Mouse (Mus musculus) gonadal fat pad, adult 2 months (tissue): ENCODE measurements around the gene Snx29. TPM values are rescaled to one million over a fixed set of nuclear protein-coding genes. Genes with fewer than 3 reads are reported as not detected.
"Not testable (repeated sequence)": the region's sequence is repeated elsewhere in the genome, so short reads cannot be mapped to it uniquely, and the experiment has no call there.

Experiments
- DNase-seq: peaks from one replicate; pipeline ENCODE4 v3.0.0-alpha.2; 2012; ENCODE audit warnings: low read depth
- polyA plus RNA-seq: library from polyadenylated mRNA; depleted of rRNA; stranded (reverse); fragments of >200 nt; gene quantifications from 2 replicates; pipeline ENCODE4 v1.2.3, GENCODE M21; 2012

Gene Snx29
- polyA plus RNA-seq, 1 experiment, result 5.6 TPM

DNA sequence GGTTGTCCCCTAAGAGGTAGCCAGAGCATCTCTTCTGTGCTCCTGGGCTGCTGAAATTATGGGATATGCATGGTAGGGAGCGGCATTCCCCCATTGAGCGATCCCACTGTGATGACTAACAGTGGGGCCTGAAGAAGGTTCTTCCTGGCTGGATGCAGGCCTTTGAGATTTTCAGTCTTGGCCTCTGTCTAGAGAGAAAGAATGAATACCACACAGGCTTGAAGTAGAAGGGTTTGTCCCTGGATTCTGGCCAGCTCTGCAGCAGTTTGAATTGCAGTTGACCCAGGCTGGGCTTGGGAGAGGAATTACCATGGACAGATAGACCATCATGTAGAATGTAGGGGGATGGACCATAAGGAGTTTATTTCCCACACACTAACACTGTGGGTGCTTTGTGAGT lies 159.5 kb downstream of the Snx29 start:
- DNase-seq, result no peak

DNA sequence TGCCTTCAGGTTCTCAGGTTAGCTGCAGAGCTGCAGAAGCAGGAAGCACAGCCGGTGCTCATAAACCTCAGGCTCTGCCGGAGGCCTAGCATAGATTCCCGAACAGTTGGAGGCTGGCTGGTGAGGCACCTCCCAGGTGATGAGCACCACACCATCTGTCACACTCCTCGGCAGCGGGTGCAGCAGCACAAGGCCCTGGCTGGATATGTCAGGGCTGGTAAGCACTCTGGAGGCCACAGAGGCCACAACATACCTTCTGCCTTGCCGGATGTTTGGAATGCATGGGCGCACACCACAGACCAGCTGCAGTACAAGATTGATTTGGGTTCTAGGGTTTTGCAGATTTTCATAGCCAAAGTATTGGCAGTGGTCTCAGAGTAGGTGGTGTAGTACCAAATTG lies 172.2 kb downstream of the Snx29 start:
- no peak for DNase-seq

DNA sequence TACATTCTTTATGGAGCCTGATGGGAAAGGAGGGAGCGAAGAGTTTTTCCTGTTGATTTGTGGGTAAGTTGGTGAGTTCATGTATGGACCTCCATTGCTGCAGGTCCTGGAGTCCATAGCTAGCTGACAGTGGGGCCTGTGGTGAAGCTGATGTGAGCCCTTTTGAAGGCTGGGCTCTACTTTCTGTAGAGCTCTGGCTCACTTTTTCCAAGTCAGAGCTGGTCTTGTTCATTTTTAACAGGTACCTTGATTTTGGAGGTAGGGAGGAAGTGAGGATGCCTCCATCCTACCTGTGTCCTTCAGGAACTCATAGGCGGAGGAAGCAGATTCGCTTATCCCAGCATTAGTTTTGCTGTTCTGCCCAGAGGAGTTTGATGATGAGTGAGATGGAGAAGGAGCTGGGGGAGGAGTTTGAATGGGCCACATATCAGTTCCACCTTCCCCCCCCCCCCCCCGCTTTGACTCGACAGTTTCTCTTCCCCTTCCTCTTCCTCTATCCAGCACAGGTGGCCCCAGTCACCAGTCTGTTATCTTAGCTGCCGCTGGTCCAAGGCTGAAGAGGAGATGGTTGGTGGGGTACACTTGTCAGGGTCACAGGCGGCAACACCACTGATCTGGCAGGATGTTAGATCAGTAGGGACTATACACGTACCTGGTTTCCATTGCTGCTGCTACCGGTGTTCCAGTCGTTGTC lies 173.4 kb downstream of the Snx29 start:
- DNase-seq, result no peak

DNA sequence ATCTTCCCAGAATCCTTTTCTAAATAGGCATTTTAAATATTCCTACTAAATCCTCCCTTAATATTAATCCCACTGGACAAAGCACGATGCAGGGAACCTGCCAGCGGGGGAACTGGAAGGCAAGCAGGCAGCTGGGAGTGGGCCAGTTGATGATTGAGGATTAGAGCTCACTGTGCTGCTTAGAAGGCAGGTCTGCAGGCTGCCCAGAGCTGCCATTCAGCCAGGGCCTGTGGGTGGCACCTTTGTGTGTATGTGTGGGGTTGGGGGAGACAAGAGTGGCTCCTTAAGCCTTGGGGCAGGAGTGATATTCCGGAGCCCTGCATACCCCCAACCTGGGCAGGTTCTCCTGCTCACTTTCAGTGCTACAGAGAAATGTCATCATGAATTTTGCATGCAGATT lies 174.0 kb downstream of the Snx29 start:
- DNase-seq, result no peak

DNA sequence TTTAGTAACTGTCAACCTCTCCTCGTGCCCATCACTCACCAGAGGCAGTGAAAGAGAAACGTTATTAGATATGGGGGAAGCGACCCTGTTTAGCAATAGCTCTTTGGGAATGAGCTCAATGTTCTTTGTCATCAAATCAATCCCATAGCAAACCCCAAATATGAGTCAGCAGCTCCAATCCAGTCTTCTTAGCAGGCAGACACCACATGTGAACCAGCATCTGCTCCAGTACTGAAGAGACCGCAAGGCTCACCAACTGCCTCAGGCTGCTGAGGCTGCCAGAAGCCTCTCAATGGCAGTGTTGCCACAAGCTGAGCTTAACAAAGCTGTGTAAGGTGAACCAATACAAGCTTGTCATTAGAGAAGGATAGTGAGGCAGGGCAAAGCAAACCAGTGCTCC lies 177.4 kb downstream of the Snx29 start:
- DNase-seq, result no peak

DNA sequence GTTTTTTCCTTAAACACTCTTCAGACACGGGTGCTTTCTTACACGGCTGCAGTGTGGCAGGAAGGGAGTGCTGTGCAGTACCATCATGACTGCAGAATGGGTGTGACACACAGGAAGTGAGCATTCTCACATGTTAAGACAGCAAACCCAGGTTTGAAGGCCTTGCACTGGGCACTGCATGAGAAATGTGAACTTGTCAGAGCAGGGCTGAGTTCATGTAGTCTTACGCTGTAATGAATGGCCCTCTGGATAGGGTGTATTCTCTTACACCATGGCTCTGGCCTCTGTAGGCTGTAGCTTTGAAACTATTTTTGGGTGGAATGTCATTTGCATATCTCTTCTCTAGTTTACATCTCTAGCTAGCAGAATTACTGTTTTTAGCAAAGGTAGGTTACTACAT lies 178.4 kb downstream of the Snx29 start:
- no peak for DNase-seq

DNA sequence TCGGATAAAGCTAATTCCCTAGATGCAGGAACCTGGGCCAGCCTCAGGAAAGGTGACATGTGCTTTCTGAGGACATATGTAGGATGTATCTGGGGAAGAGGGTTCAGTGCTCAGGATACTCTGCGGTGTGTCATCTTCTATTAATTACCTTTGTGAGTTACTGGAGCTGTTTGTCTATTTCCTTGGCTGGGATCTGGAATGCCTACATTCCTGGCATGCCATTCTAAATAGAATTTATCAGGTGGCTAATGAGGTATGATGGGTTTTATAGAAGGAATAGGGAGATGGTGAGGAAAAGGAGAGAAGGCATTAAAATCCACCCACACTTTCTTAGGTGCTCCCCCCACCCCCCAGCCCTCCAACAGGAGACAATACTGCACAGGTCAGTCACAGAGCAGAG lies 178.9 kb downstream of the Snx29 start:
- no peak for DNase-seq

DNA sequence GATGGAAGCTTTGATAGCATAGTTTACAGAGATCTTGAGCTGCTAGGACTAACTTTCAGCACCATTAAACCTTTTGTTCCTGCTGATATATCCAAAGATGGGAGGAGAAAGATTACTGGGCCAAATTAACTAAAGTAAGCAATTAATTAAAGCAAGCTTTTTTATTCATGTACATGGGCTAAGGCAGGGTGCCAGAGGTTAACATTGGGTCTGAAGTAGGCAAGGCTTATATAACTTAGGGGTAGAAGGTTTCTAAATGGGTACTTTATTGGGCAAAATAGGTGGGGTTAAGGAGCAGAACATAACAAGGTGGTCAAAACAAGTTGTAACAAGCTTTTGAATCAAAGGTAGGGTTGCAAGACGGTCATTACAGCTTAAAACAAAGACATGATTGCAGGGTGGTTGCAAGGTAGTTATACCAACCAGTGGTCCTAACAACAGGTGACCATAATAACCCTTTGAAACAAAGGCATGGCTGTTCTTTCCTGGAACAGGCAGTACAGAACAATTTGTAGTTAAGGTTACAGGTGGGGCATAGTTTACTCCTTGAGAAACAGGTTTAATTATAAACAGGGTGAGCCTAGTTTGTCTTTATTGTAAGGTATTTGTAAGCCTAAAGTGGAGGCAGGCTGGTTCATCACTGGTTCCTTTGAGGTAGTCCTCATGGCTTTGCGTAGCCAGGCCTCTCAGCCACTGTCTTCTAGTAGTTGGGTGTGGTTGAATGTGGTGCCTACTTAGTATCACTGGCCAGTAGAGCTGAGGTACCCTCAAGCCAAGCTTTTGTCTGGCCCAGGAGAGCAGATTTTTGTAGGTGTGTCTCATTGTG lies 182.2 kb downstream of the Snx29 start:
- DNase-seq, result no peak

DNA sequence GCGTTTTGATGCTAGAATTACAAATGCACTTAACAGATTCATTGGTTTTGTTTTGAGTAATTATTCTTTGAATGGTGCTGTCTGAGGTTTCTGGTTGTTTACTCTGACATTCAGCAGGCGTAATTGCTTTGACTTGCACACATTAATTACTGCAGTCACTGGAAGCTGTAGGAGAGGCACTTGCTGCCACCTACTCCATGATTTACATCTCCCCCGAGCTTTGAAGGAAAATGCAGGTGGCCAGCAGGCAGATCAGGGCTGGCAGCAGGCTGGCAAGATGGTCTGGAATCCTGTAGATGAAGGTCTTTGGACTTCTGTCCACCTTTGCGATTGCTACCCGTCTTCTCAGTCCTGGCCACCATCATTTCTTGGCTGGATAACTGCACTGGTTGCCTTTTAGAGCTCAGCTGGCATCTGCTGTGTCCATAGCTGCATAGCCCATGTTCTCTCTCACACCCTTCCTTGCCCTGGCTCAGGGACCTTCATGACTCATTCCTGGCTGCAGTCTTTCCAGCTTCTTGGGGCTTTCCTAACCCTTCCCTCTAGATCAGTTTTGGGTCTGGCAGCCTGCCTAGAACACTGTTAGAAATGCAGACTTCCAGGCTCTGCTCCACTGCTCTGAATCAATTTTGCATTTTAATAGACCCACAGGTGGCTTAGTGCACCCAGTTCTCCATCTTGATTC lies 182.9 kb downstream of the Snx29 start:
- peak; percentile 14 for DNase-seq

DNA sequence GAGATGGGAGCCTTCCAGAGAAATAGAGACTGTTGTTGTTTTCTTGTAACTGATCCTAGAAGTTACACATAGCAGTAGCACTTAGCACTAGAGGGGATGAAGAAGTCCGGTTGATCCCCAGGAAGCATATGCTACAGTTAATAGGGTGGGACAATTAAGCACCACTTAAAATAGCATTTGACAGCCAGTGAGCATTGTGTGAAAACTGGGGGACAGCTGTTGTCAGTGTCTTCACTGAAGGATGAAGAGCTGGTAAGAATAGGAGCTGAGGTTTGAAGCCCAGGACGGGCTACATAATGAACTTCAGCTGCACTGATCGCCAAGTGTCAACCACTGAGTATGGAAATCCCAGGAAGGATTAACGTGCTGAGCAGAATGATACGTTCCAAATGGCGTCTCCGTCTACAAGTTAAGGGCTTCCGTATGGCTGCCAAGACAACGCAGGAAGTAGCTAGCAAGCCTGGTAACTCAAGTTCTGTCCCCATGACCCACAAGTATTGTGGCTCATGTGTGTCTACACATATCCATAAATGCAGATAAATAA lies 184.6 kb downstream of the Snx29 start:
- DNase-seq, result no peak

DNA sequence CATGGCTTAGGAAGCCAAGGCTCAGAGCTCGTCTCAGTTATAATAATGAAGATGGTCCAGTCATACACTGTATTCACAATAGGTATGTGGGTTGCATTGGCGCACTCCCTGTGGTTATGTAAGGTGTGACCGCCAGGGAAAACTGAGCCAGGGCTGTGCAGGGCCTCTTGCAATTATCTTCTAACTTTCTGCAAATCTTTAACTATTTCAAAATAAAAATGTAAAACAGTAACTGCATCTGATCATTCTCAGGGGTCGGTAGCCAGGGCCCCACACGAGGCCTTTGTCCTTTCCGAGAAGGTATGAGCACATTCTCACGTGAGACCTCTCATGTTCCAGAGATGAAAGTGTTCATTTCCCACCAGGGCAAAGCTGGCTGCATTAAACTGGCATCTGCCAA lies 185.6 kb downstream of the Snx29 start:
- DNase-seq, result no peak

DNA sequence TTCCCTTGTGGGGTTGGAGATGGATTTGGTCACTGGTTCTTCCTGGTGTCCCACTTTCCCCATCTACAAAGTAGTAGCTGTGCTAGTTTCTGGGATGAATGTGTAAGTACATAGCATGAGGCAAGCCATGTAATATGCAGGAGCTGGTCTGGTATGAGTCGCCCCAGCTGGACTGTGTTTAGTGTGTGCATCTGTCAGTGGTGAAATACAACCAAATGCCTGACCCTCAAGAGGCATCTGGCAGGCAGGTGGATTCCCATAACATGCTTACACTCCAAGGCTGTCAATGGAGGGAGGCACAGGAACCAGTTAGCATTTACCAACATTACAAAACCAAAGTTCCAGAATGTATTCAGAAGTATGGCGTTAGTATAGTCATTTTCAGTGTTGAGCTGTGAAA lies 187.7 kb downstream of the Snx29 start:
- no peak for DNase-seq

DNA sequence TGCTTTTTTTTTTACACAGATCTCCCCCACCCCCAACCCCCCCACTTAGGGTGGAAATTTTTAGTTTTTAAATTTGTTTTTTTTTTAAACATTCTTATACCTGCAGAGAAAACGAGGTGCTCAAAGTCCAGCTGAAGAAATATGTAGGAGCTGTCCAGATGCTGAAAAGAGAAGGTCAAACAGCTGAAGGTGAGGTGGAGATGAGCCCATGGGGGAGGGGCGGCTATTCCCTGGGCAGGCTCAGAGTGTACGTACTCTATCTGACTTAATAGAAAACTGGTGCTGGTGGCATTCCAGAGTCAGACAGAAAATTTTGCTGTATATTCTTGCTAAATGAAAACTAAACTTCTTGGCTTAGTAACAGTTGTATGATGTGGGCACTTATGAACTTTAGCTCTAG lies 188.1 kb downstream of the Snx29 start:
- DNase-seq, result no peak

DNA sequence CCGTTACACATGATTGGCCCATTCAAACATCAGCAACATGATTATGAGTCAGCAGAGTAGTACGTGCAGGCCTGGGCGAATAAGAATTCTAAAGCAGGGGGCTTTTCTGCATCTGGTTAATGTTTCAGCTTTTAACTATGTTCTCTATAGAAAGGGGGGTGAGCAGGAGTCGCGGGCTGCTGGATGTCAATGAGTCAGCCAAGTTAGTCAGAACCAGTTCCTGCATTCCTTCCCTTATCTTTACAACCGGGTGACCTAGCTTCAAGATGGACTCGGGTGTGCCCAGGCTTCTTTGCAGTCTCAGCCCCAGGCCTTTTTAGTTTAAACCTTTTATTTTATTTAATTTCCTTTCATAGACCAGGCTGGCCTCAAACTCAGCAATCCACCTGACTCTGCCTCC lies 189.0 kb downstream of the Snx29 start:
- not testable (repeated sequence) for DNase-seq

DNA sequence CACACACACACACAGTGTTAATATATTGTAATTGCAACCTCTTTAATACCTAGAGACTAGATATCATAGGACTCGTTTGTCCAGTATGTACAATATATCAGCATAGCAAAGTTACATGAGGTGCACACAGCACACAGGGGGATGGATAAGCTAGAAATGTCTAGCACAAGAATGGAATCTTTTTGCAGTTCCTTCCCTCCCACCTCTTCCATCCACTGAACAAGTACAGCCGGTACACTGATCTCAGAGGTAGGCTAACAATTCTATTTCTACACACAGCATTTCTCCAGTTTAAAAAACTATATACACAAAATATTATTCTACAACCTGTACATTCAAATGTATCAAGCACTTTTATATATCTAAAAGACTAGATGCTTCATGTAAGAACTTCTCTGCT lies 194.0 kb downstream of the Snx29 start:
- DNase-seq, result no peak

DNA sequence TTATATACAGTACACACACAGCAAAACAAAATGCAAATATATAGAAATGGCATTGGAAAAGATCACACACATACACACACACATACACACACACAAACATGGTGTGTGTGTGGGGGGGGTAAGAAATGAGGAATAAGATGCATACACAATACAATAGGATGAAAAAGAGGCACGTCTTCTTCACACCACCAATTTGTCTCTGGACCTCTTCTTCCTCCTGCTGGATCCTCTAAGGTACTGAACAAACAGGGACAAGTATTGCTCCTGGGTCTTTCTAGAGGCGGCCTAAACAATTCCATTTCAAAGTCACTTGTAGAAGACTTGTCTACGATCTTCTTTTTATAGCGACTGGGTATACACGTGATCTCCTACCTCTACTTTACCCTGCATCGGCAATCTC lies 194.7 kb downstream of the Snx29 start:
- DNase-seq, result no peak

DNA sequence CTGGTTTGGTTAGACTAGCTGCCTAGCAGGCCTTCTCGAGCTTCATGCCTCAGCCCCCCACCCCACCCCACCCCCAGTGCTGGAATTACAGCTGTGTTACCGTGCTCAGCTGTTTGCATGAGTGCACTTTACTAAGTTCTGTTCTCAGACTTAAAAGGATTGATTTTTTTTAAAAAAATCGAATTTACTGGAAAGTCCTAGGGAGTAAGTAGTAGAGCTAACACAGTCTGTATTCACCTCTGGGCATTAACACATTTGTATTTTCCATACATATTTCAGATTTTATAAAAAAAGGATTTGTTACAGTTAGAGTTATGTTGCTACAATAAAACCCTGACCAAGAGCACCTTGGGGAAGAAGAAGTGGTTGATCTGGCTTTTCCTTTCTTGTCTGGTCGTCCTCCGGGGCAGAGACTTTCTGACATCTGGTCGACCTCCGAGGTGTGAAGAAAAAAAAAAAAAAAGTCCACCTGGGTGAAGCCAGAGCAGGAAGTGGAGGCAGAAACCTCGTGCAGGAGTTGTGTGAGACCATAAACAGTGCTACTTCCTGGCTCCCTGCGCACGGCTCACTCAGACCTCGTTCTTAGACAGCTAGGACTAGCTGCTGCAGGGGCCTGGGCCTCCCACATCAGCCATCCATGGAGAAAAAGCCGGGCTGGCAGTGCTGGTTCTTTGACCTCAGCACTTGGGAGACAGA lies 196.2 kb downstream of the Snx29 start:
- DNase-seq, result no peak

DNA sequence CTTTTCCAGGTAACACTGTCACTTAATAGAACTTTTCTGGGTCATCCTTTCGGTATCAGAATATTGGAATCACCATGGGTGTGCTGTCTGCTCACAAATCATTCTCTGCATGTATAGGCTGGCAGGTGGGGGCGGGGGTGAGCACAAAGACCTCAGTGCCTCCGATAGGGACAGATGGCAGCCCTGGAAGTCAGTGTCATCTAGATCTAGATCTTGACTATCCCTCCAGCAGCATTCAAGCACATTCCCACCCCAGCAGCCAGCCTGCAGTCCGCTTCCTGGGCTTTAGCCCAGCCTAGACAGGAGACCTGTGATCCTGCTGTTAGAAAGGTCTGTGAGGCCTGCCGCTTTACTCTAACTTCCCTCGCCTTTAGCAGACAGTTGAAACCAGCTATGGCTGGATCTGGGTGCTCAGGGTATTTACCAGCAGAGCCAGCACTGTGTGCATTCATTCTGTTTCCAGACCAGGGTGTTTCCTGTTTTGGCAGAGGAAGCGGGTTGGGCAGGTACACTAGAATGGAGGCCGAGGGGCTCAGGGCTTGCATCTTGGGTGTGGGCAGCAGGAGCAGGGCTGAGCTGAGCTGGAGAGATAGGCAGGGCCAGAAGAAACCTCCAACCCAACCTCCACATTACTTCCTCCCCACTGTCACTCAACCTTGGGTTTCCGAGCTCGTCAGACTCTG lies 203.5 kb downstream of the Snx29 start:
- DNase-seq, result no peak

DNA sequence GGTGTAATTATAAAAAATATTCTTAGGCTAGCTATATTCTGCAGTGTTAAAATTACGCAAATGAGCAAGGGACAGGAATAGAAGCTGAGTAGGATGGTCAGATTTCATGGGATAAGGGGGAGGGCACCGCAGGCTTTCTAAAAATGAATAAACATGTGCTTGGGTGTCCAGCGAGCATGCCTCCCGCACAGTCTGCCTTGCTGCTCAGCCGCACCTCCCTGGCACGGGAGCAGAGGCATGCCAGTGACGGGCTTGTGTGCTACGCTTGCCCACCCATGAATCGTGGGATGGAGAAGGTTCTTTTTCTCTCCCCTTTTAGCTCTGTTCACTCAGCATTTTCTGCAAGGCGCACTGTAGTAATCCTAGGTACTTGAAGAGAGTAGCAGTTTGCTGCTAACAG lies 204.3 kb downstream of the Snx29 start:
- DNase-seq, result no peak

DNA sequence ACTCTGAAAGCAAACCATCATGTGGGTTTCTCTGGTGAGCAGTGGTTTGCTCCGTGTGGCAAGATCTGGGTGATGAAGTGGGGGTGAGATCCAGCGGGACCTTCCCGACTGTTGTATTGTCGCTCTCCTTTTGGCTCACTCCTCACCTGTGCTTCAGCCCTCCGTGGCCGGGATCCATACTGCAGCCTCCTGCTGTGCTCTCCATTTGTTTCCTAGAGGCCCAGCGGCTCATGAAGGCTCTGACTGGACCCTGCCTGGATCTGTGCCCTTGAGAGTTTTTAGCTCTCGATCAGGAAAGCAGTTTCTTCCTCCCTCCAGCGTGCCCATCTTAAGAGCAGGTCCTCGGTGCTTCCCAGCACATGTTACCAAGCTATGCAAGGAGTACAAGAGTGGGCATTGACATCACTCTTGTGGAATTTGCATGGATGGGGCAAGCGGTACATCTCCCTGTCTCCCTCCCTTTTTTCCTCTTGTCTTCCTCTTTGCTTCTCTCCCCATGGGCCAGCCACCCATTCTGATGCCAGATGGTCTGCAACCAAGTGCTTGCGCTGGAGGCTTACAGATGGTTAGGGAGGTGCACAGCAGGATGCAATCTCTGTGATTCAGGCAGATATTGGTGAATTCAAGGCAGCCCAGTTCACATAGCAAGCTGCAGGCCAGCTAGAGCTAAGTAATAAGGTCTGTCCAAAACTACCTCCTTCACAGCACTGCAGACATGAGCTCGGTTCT lies 207.9 kb downstream of the Snx29 start:
- no peak for DNase-seq

DNA sequence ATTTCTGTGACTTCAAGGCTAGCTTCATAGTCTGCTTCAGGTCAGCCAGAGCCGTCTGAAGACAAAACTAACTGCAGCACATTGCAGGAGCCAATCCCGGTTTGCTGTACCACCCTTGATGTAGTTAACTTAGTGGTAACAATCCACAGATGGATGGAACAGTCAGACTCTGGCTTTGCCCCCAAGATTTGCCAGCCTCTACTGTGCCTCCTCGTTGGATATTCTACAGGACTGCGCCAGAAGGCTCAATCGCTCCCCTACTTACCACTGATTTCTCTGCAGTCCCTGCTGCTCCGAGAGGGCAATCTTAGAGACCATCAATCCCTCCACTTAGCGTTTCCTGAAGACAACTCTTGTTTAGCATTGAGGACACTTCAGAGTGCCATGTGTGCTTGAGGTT lies 208.7 kb downstream of the Snx29 start:
- DNase-seq, result no peak
